Mouse (Mus musculus): ENCODE results near the gene Zfp518b. TPM values are rescaled to one million over a fixed set of nuclear protein-coding genes. Genes with fewer than 3 reads are reported as not detected.

Gene Zfp518b
- 40.5 and 41.8 TPM in 2 replicates for polyA plus RNA-seq (2016; fragmentation: Nextera tagmentation; extraction: Ambion mirVana)

DNA sequence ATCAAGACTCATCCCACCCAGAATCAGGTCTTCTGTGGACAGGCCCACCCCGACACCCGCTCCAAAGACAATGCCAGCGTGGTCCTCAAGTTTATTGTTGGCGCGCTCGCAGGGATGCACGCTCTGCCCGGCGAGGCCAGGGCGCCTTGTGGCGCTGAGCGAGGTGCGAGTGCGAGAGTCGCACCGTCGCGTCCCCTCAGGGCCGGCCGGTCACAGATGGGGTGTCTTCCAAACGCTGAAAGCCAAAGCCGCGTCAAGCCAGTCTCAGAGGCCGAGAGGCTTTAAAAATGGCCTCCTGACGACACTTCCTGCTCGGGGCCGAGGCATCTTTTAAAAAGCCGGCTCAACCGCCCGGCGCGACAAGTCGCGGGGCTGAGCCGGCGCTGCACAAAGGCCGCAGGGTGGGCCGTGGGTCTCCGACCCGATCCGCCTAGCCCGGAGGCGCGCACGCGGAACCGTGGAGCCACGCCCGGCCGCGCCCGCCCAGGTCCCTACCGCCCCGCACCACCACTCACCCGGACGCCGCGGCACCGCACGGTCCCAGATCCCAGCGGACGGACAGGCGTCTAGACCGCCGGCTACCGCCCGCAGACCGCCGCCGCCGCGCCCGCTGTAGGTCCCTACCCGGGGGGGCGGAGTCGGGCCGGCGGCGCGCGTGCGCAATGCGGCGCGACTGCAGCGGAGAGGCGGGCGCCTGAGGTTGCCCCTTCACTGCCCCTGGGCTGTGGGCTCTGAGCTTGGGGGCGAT lies at the start of gene Zfp518b:
Zfp518b (minus strand) TSS at position 663 of the 748 bp plus-strand sequence.
- Histone ChIP-seq H3K27ac (peak within 1 kb of the TSS; percentile 86), H3K4me1 (peaks cover 9% of the 10 kb centered on the region), H3K4me2 (replicated peaks) (peak within 1 kb of the TSS; percentile 71), H3K9me3 (no peaks in the 10 kb centered on the region), H3K27me3 (replicated peaks) (no peaks in the 10 kb centered on the region), H3K36me3 (peaks cover 35% of the 10 kb centered on the region), H3K4me3 (peak within 1 kb of the TSS; percentile 84), H3K9ac (peak within 1 kb of the TSS; percentile 89)
- WGBS = under 1% methylated on average over 89 of the region's 89 CpGs
- ATAC-seq (ENCODE audit: low FRiP score, low read depth) = peak; percentile 93

- H3K27ac ChIP-seq = no peak overlapping the region
- no peak overlapping the region for H3K4me2 ChIP-seq (replicated peaks)
- no peak for ATAC-seq (ENCODE audit: low FRiP score, low read depth)
- no peak overlapping the region for H3K9ac ChIP-seq
- no peak overlapping the region for H3K4me3 ChIP-seq
- no peaks in the 10 kb centered on the region for H3K9me3 ChIP-seq
- no peaks in the 10 kb centered on the region for H3K36me3 ChIP-seq
- no peaks in the 10 kb centered on the region for H3K27me3 ChIP-seq (replicated peaks)
- 70% methylated on average over 11 of the region's 11 CpGs for WGBS
- no peaks in the 10 kb centered on the region for H3K4me1 ChIP-seq
Measured at GRCm38 (mm10) chr5:38708940-38709581, 24.4 kb upstream of the Zfp518b start.

GRCm38 (mm10) chr5:38707364-38708075 lies 22.9 kb upstream of the Zfp518b start:
- H3K4me3 ChIP-seq = no peak overlapping the region
- no peak overlapping the region for H3K4me2 ChIP-seq (replicated peaks)
- no peak overlapping the region for H3K27ac ChIP-seq
- no peaks in the 10 kb centered on the region for H3K9me3 ChIP-seq
- H3K4me1 ChIP-seq = no peaks in the 10 kb centered on the region
- H3K9ac ChIP-seq = no peak overlapping the region
- H3K36me3 ChIP-seq = no peaks in the 10 kb centered on the region
- ATAC-seq (ENCODE audit: low FRiP score, low read depth) = no peak
- no peaks in the 10 kb centered on the region for H3K27me3 ChIP-seq (replicated peaks)
- 83% methylated on average over 7 of the region's 7 CpGs for WGBS

DNA sequence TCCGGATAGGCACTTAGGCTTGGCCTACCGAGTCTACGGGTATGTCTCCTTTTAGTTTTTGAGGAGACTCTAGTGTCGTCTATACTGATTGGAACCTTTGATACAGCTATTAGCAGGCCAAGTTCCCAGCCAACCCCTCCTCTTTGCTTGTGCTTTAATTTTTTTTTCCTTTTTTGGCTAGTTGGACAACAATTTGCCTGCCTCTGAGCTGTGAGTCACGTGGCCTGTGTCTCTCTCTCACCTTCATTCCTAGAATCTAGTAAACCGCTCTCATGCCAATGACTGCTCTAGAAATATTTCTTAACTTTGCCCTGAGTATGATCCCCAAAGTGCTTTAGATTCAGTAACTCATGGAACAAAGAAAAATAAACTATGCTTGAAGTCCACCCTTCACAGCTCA lies 18.3 kb upstream of the Zfp518b start:
- H3K9ac ChIP-seq = no peak overlapping the region
- H3K9me3 ChIP-seq = no peaks in the 10 kb centered on the region
- WGBS = 95% methylated on average over 6 of the region's 6 CpGs
- H3K27me3 ChIP-seq (replicated peaks) = no peaks in the 10 kb centered on the region
- no peaks in the 10 kb centered on the region for H3K4me1 ChIP-seq
- H3K4me3 ChIP-seq = no peak overlapping the region
- no peak overlapping the region for H3K4me2 ChIP-seq (replicated peaks)
- no peak for ATAC-seq (ENCODE audit: low FRiP score, low read depth)
- H3K27ac ChIP-seq = no peak overlapping the region
- no peaks in the 10 kb centered on the region for H3K36me3 ChIP-seq

- no peaks in the 10 kb centered on the region for H3K36me3 ChIP-seq
- 71% methylated on average over 2 of the region's 2 CpGs for WGBS
- no peaks in the 10 kb centered on the region for H3K4me1 ChIP-seq
- H3K4me2 ChIP-seq (replicated peaks) = no peak overlapping the region
- no peak overlapping the region for H3K9ac ChIP-seq
- H3K9me3 ChIP-seq = no peaks in the 10 kb centered on the region
- H3K27ac ChIP-seq = no peak overlapping the region
- no peaks in the 10 kb centered on the region for H3K27me3 ChIP-seq (replicated peaks)
- ATAC-seq (ENCODE audit: low FRiP score, low read depth) = no peak
- H3K4me3 ChIP-seq = no peak overlapping the region
Measured at GRCm38 (mm10) chr5:38702091-38702490, 17.5 kb upstream of the Zfp518b start.

- 75% methylated on average over 5 of the region's 5 CpGs for WGBS
- no peaks in the 10 kb centered on the region for H3K4me1 ChIP-seq
- ATAC-seq (ENCODE audit: low FRiP score, low read depth) = no peak
Measured at GRCm38 (mm10) chr5:38698466-38698865, 13.8 kb upstream of the Zfp518b start.

DNA sequence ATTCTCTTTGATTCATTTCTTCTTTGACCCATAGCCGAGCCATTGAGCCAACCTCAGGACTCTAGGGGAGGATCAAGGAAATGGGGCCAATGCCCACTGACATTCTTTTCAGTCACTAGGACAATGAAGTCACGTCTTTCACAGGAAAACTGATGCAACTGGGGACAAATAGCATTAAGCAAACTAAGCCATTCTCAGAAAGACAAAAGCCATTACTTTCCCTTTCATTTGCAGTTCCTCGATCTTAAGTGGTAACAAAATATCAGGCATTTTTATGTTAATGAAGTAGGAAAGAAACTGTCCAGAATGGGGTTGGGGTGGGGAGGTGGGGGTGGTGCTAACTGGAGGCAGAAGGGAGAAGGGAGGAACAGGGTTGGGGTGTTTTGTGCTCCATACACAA lies 13.4 kb upstream of the Zfp518b start:
- H3K9ac ChIP-seq = no peak overlapping the region
- H3K4me1 ChIP-seq = no peaks in the 10 kb centered on the region
- H3K4me3 ChIP-seq = no peak overlapping the region
- no peak overlapping the region for H3K4me2 ChIP-seq (replicated peaks)
- ATAC-seq (ENCODE audit: low FRiP score, low read depth) = no peak
- WGBS = 21% methylated on average over 3 of the region's 3 CpGs
- H3K9me3 ChIP-seq = no peaks in the 10 kb centered on the region
- no peaks in the 10 kb centered on the region for H3K36me3 ChIP-seq
- H3K27me3 ChIP-seq (replicated peaks) = no peaks in the 10 kb centered on the region
- no peak overlapping the region for H3K27ac ChIP-seq

More at GRCm38 (mm10) chr5:38698466-38698865, 13.8 kb upstream of the Zfp518b start:
- H3K27me3 ChIP-seq (replicated peaks) = no peaks in the 10 kb centered on the region
- no peak overlapping the region for H3K4me3 ChIP-seq
- no peaks in the 10 kb centered on the region for H3K9me3 ChIP-seq
- H3K4me2 ChIP-seq (replicated peaks) = no peak overlapping the region
- H3K9ac ChIP-seq = no peak overlapping the region
- H3K27ac ChIP-seq = no peak overlapping the region
- H3K36me3 ChIP-seq = no peaks in the 10 kb centered on the region

DNA sequence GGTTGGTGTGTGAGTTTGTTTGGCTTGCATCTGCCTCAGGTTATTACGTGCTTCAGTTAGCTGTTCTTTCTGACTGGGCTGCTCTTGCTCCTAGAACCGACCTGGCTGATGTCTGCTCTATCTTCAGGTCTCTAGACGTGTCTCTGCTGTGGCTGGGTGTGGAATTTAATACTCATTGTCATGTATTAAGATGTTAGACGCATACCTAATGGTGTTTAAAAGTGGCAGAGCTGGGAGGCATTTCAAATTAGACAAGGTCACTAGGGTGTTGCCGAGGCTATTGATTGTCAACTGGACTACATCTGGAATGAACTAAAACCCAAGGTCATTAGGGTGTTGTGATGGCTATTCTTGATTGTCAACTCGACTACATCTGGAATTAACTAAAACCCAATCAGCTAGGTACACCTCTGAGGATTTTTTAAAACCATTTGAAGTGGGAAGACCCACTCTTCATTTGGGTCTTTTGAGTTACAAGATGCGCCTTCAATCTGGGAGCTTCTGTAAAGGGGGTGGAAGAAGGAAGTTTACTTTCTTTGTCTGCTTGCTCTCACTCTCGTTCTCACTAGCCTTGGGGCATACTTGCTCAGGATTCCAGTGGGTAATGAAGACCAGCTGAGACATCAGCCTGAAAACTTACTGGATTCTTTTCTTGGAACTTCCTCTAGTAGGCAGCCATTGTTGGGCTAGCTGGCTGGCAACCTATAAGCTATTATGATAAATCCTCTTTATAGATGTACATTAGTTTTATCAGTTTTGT lies 12.2 kb upstream of the Zfp518b start:
- Histone ChIP-seq H3K4me1 (no peaks in the 10 kb centered on the region), H3K9ac (no peak overlapping the region), H3K36me3 (no peaks in the 10 kb centered on the region), H3K27ac (no peak overlapping the region), H3K9me3 (no peaks in the 10 kb centered on the region), H3K27me3 (replicated peaks) (no peaks in the 10 kb centered on the region), H3K4me2 (replicated peaks) (no peak overlapping the region), H3K4me3 (no peak overlapping the region)
- WGBS = 78% methylated on average over 8 of the region's 8 CpGs
- ATAC-seq (ENCODE audit: low FRiP score, low read depth) = no peak

- H3K36me3 ChIP-seq = no peaks in the 10 kb centered on the region
- 92% methylated on average over 6 of the region's 6 CpGs for WGBS
- H3K4me2 ChIP-seq (replicated peaks) = no peak overlapping the region
- H3K9me3 ChIP-seq = no peaks in the 10 kb centered on the region
- H3K4me3 ChIP-seq = no peak overlapping the region
- H3K27me3 ChIP-seq (replicated peaks) = no peaks in the 10 kb centered on the region
- H3K27ac ChIP-seq = no peak overlapping the region
- H3K4me1 ChIP-seq = no peaks in the 10 kb centered on the region
- no peak overlapping the region for H3K9ac ChIP-seq
- no peak for ATAC-seq (ENCODE audit: low FRiP score, low read depth)
Measured at GRCm38 (mm10) chr5:38692859-38693258, 8.2 kb upstream of the Zfp518b start.

GRCm38 (mm10) chr5:38689186-38689585 lies 4.6 kb upstream of the Zfp518b start:
- Histone ChIP-seq H3K4me1 (no peaks in the 10 kb centered on the region), H3K9me3 (no peaks in the 10 kb centered on the region), H3K27me3 (replicated peaks) (no peaks in the 10 kb centered on the region), H3K4me3 (no peak overlapping the region), H3K4me2 (replicated peaks) (no peak overlapping the region), H3K9ac (no peak overlapping the region), H3K27ac (no peak overlapping the region), H3K36me3 (no peaks in the 10 kb centered on the region)
- ATAC-seq (ENCODE audit: low FRiP score, low read depth) = no peak
- WGBS = 86% methylated on average over 6 of the region's 6 CpGs

DNA sequence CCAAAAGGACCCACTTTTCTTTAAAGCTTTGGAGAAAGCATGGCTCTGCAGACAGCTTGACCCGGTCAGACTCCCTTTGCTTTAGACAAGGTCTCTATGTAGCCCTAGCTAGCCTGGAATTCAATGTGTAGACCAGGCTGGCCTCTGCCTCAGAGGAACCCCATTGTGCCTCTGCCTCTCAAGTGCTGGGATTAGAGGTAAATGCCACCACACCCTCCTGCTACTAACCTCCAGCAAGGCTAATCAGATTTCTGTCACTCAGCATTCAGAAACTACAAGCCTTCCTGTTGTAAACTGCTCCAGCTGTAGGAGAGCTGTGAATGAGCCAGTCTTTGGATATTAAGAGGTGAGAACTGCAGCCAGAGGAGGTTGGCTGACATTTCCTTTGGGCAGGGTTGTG lies 3.1 kb upstream of the Zfp518b start:
- Histone ChIP-seq H3K27me3 (replicated peaks) (no peaks in the 10 kb centered on the region), H3K4me3 (no peak overlapping the region), H3K9me3 (no peaks in the 10 kb centered on the region), H3K9ac (no peak overlapping the region), H3K36me3 (peaks cover 3% of the 10 kb centered on the region; the same call in 1 of the 2 replicates), H3K4me2 (replicated peaks) (no peak overlapping the region), H3K27ac (no peak overlapping the region), H3K4me1 (peaks cover 9% of the 10 kb centered on the region)
- no peak for ATAC-seq (ENCODE audit: low FRiP score, low read depth)
- 89% methylated on average over 1 of the region's 1 CpGs for WGBS

GRCm38 (mm10) chr5:38658836-38659235 lies 25.8 kb downstream of the Zfp518b start:
- 92% methylated on average over 5 of the region's 5 CpGs for WGBS
- H3K4me1 ChIP-seq = no peaks in the 10 kb centered on the region
- no peak overlapping the region for H3K4me3 ChIP-seq
- ATAC-seq (ENCODE audit: low FRiP score, low read depth) = no peak
- no peaks in the 10 kb centered on the region for H3K27me3 ChIP-seq (replicated peaks)
- no peak overlapping the region for H3K27ac ChIP-seq
- no peaks in the 10 kb centered on the region for H3K9me3 ChIP-seq
- no peak overlapping the region for H3K9ac ChIP-seq
- no peak overlapping the region for H3K4me2 ChIP-seq (replicated peaks)
- H3K36me3 ChIP-seq = no peaks in the 10 kb centered on the region

Measured in neural tube, embryonic 12.5 days (tissue).